ENCODE assay signal across 8 mouse cellular contexts in the genomic region with DNA sequence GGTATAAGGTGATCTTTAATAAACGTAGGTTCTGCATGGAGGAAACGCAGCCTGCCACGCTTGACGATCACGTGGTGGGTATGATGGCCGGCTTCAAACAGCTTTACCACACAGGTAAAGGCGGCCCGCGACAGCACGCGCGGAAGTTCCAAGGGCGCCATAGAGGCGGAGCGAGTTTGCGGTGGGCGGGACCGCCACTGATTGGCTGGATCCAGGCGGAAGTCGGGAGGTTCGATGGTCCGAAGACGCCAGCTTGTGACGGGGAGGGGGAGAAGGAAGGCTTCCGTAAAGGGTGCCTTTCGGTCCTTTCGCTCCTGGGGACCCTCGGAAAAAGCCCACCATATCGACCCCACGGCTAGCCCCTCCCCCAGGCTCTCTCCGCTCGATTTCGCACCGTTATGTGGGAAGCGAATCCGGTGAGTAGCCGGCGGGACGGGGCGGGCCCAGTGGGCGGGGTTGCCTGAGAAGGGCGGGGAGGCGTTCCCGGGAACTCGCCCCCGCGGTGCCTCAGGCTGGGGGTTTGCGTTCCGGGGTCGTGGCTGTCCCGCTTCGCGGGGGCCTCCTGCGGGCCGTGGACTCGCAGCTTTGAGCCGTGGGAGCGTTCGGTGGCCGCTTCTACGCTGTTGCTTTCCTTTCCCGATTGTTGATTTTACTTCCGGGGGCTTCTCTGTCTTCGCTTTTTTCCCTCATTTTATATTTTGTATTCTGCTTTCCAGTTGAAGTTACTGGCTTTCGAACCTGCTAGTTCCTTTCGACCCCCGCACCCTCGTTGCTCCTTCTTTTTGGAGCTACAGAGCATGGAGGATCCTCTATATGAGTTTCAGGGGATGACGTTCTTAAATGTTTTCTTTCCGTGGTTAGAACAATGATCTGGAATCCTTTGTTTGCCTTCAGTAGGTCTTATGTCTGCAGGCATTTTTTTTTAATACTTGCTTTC. TPM values are rescaled to one million over a fixed set of nuclear protein-coding genes. Genes with fewer than 3 reads are reported as not detected.
DNase-seq lines count a peak whose midpoint lies in the region; ATAC-seq and TF ChIP-seq lines count a peak whose summit lies in the region.

No protein-coding gene starts in this region.

- no peaks in the 10 kb centered on the region for H3K79me2 ChIP-seq in C2C12 (ENCODE audit: control insufficient read depth, insufficient read depth)

- no peaks in the 10 kb centered on the region for H3K36me3 ChIP-seq in C2C12 (ENCODE audit: control insufficient read depth, insufficient read depth)
- no peaks in the 10 kb centered on the region for H3K36me3 ChIP-seq in erythroblast, embryonic 14.5 days (ENCODE audit: control insufficient read depth)
- no peaks in the 10 kb centered on the region for H3K36me3 ChIP-seq in heart, embryonic 12.5 days
- no peaks in the 10 kb centered on the region for H3K36me3 ChIP-seq in kidney, postnatal 0 days (ENCODE audit: insufficient read depth, low read length)
- H3K36me3 ChIP-seq in liver, embryonic 11.5 days (ENCODE audit: control insufficient read depth, insufficient read depth, low read length) = no peaks in the 10 kb centered on the region
- no peaks in the 10 kb centered on the region for H3K36me3 ChIP-seq in stomach, embryonic 14.5 days (ENCODE audit: control insufficient read depth, insufficient read depth, low read length)

- ATAC-seq in heart, embryonic 12.5 days (ENCODE audit: insufficient number of reproducible peaks, low FRiP score) = peak; percentile 96
- peak; percentile 97 for ATAC-seq in kidney, postnatal 0 days (replicated peaks; ENCODE audit: low FRiP score, low read depth)
- peak; percentile 98 for ATAC-seq in liver, embryonic 11.5 days (replicated peaks; ENCODE audit: low FRiP score)
- peak; percentile 96 for ATAC-seq in stomach, embryonic 14.5 days (ENCODE audit: insufficient number of reproducible peaks, insufficient read depth, low FRiP score, low read depth)

- H3ac ChIP-seq in C2C12 (ENCODE audit: control insufficient read depth, insufficient read length, low read depth) = peak overlapping the region; percentile 76

- peaks cover 18% of the 10 kb centered on the region for H3K4me1 ChIP-seq in erythroblast, embryonic 14.5 days (ENCODE audit: control insufficient read depth)
- H3K4me1 ChIP-seq in heart, embryonic 12.5 days (replicated peaks) = no peaks in the 10 kb centered on the region; the same call in 1 of the 2 replicates
- H3K4me1 ChIP-seq in kidney, postnatal 0 days (replicated peaks; ENCODE audit: insufficient read depth, low read length) = 0 out of 2 replicates have a peak, but pooled peaks cover 7% of the 10 kb centered on the region
- no peaks in the 10 kb centered on the region; the same call in 1 of the 2 replicates for H3K4me1 ChIP-seq in liver, embryonic 11.5 days (replicated peaks; ENCODE audit: control insufficient read depth, insufficient read depth, low read length)
- H3K4me1 ChIP-seq in stomach, embryonic 14.5 days (ENCODE audit: control insufficient read depth, insufficient read depth, low read length) = peaks cover 3% of the 10 kb centered on the region; the same call in 1 of the 2 replicates

- peak overlapping the region; percentile 76 for H3K27ac ChIP-seq in heart, embryonic 12.5 days (ENCODE audit: poor library complexity, severe bottlenecking)
- H3K27ac ChIP-seq in kidney, postnatal 0 days = peak overlapping the region; percentile 83
- peak overlapping the region; percentile 72 for H3K27ac ChIP-seq in liver, embryonic 11.5 days (ENCODE audit: low read depth, low read length)
- H3K27ac ChIP-seq in stomach, embryonic 14.5 days (ENCODE audit: low read length) = peak overlapping the region; percentile 86

- no peaks in the 10 kb centered on the region for H3K9me3 ChIP-seq in erythroblast, embryonic 14.5 days (ENCODE audit: control insufficient read depth, low read length)
- no peaks in the 10 kb centered on the region for H3K9me3 ChIP-seq in heart, embryonic 12.5 days (replicated peaks)
- H3K9me3 ChIP-seq in kidney, postnatal 0 days (replicated peaks; ENCODE audit: low read length) = no peaks in the 10 kb centered on the region
- no peaks in the 10 kb centered on the region for H3K9me3 ChIP-seq in liver, embryonic 11.5 days (ENCODE audit: control insufficient read depth, low read length)
- H3K9me3 ChIP-seq in stomach, embryonic 14.5 days (ENCODE audit: control insufficient read depth, low read depth, low read length) = no peaks in the 10 kb centered on the region

- TF ChIP-seq POLR2A in brain, embryonic 14.5 days (IDR thresholded peaks at IDR 0.05; ENCODE audit: borderline replicate concordance, extremely low read depth, insufficient read depth, insufficient read length, poor library complexity, severe bottlenecking) = no peak; the same call in 1 of the 2 replicates

- DNase-seq in brain, embryonic 14.5 days (ENCODE audit: low read depth) = peak; percentile 98
- DNase-seq in kidney, postnatal 0 days (ENCODE audit: low spot score) = peak; percentile 96
- peak; percentile 92 for DNase-seq in liver, embryonic 11.5 days (ENCODE audit: low spot score)
- peak; percentile 97 for DNase-seq in naive thymus-derived CD4-positive, alpha-beta T cell, adult 2 months (ENCODE audit: low read depth)

- under 1% methylated on average over 66 of the region's 70 CpGs for WGBS in heart, embryonic 12.5 days
- WGBS in kidney, postnatal 0 days = under 1% methylated on average over 66 of the region's 70 CpGs
- under 1% methylated on average over 64 of the region's 70 CpGs for WGBS in liver, embryonic 11.5 days
- WGBS in stomach, embryonic 14.5 days = under 1% methylated on average over 70 of the region's 70 CpGs

- peak overlapping the region; percentile 84 for H3K9ac ChIP-seq in heart, embryonic 12.5 days
- peak overlapping the region; percentile 84 for H3K9ac ChIP-seq in kidney, postnatal 0 days (ENCODE audit: low read depth, low read length)
- H3K9ac ChIP-seq in liver, embryonic 11.5 days (ENCODE audit: low read depth, low read length) = peak overlapping the region; percentile 77
- H3K9ac ChIP-seq in stomach, embryonic 14.5 days (replicated peaks; ENCODE audit: low read depth, low read length) = peak overlapping the region; percentile 49

- no peak for TF ChIP-seq CTCF in C2C12 (IDR thresholded peaks at IDR 0.05; ENCODE audit: control insufficient read depth, insufficient read depth, insufficient read length)
- no peak for TF ChIP-seq CTCF in brain, embryonic 14.5 days (IDR thresholded peaks at IDR 0.05; ENCODE audit: borderline replicate concordance, extremely low read depth, insufficient read depth, insufficient read length)
- TF ChIP-seq CTCF in kidney, postnatal 0 days (IDR thresholded peaks at IDR 0.05; ENCODE audit: low read depth) = no peak

- H3K27me3 ChIP-seq in C2C12 (ENCODE audit: control insufficient read depth, insufficient read depth, insufficient read length) = peaks cover 5% of the 10 kb centered on the region
- H3K27me3 ChIP-seq in erythroblast, embryonic 14.5 days (ENCODE audit: control insufficient read depth) = peaks cover 20% of the 10 kb centered on the region
- peaks cover 5% of the 10 kb centered on the region for H3K27me3 ChIP-seq in heart, embryonic 12.5 days (replicated peaks)
- H3K27me3 ChIP-seq in kidney, postnatal 0 days (ENCODE audit: insufficient read depth, low read length) = no peaks in the 10 kb centered on the region
- no peaks in the 10 kb centered on the region for H3K27me3 ChIP-seq in liver, embryonic 11.5 days (replicated peaks; ENCODE audit: control insufficient read depth, insufficient read depth, low read length)
- no peaks in the 10 kb centered on the region for H3K27me3 ChIP-seq in stomach, embryonic 14.5 days (ENCODE audit: control insufficient read depth, insufficient read depth, low read length)

- H3K79me3 ChIP-seq in C2C12 (ENCODE audit: low read depth) = no peaks in the 10 kb centered on the region

- H3K4me3 ChIP-seq in C2C12 (ENCODE audit: insufficient read depth, poor library complexity, severe bottlenecking) = peak overlapping the region; percentile 44
- peak overlapping the region; percentile 92 for H3K4me3 ChIP-seq in erythroblast, embryonic 14.5 days (replicated peaks)
- peak overlapping the region; percentile 84 for H3K4me3 ChIP-seq in heart, embryonic 12.5 days
- peak overlapping the region; percentile 77 for H3K4me3 ChIP-seq in kidney, postnatal 0 days (replicated peaks; ENCODE audit: low read depth, low read length)
- peak overlapping the region; percentile 70 for H3K4me3 ChIP-seq in liver, embryonic 11.5 days (ENCODE audit: low read depth, low read length)
- peak overlapping the region; percentile 63 for H3K4me3 ChIP-seq in stomach, embryonic 14.5 days (ENCODE audit: low read depth, low read length)

- H3K4me2 ChIP-seq in heart, embryonic 12.5 days = peak overlapping the region; percentile 72
- H3K4me2 ChIP-seq in kidney, postnatal 0 days (ENCODE audit: low read length) = peak overlapping the region; percentile 71
- peak overlapping the region; percentile 77 for H3K4me2 ChIP-seq in liver, embryonic 11.5 days
- peak overlapping the region; percentile 58 for H3K4me2 ChIP-seq in stomach, embryonic 14.5 days (replicated peaks; ENCODE audit: low read depth, low read length)

TF ChIP-seq in C2C12, 6 proteins besides CTCF, POLR2A, EP300 and RAD21:
- TF ChIP-seq MYOD1 (IDR thresholded peaks at IDR 0.05; ENCODE audit: control insufficient read depth, insufficient read length, low read depth) (no peak), MAX (IDR thresholded peaks at IDR 0.05) (peak; percentile 91), CEBPB (IDR thresholded peaks at IDR 0.05; ENCODE audit: low read depth) (no peak)

RNA-seq across cellular contexts. Expression of a gene that starts 7.0 kb away (rescaled TPM):
- 3.6 TPM for polyA plus RNA-seq in C2C12 (2012; fragmentation: generic; extraction: Trizol)
- polyA plus RNA-seq in brain, embryonic 14.5 days (2012; rRNA removed) = 86.1 and 86.6 TPM in 2 replicates
- polyA plus RNA-seq in erythroblast, embryonic 14.5 days (2012) = 0.18 and 0.19 TPM in 2 replicates
- polyA plus RNA-seq in heart, embryonic 12.5 days (2016; fragmentation: Nextera tagmentation; extraction: Ambion mirVana) = 19.8 and 20.5 TPM in 2 replicates
- polyA plus RNA-seq in kidney, postnatal 0 days (2015; fragmentation: Nextera tagmentation; extraction: Ambion mirVana) = 15.1 and 16.1 TPM in 2 replicates
- 14.8 and 16.1 TPM in 2 replicates for polyA plus RNA-seq in liver, embryonic 11.5 days (2014; fragmentation: Nextera tagmentation; extraction: Ambion mirVana)
- polyA plus RNA-seq in stomach, embryonic 14.5 days (2014; fragmentation: Nextera tagmentation; extraction: Ambion mirVana) = 29.9 and 31.0 TPM in 2 replicates

Comparison
In these comparisons a context has a peak if more than half of its experiments do, and no peak if none do; other contexts are left out.
1. Peak in every context shown above with its lines: DNase-seq, ATAC-seq, H3K4me3 ChIP-seq and H3K27ac ChIP-seq.